Mouse (Mus musculus): ENCODE measurements around the gene Lman2l. TPM values are rescaled to one million over a fixed set of nuclear protein-coding genes. Genes with fewer than 3 reads are reported as not detected.

The Lman2l gene
- 10 to 100 TPM; 77.4 to 78.5 TPM for total RNA-seq (2021)

DNA sequence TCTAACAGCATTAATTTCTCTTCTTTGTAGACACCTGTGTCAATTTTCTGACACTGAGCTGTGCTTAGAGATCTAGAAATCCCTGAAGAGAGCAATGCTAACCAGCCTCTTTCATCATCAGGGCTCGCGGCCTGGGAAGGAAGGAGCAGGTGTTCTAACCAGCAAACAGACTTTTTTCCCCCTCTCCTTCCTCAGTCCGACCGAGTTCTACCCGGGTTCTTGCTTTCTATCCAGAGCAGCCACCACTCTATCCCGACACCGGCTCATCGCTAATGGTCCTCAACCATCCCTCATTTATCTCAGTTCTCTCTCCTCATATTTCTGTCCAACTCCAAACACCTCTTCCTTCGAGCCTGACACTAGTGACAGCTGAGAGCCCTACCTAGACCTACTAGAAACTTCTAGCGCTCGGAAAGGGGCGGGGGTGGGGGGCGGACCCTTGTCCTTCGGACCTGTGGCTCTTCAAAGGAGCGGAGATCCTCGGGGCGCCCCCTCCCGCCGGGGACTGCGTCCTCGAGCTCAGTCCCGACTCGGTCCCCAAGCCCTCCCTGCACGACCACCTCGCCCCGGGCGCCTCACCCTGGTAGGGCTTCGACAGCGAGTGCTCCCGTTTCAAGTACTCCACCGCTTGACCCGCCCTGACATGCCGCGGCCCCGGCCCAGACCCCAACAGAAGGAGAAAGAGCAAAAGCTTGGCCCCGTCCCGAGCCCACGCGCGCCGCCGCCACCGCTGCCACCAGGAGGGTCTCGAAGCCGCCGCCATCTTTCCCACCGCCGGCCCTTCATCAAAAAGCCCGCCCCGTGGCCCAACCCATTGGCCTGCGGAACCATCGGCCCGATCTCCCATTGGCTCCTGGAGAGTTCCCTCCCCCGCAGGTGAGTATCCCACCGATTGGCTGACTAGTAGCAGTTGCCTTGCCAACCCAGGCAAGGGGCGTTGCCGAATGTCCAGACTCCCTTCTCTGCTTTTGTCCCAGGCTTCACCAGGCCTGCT lies at the start of gene Lman2l:
Lman2l (minus strand) TSS at position 801 of the 994 bp plus-strand sequence.
- peak; percentile 95 to 96 for DNase-seq

GRCm38 (mm10) chr1:36493299-36493698 lies 48.2 kb upstream of the Lman2l start:
- DNase-seq: no peak

- no peak for DNase-seq
Measured at GRCm38 (mm10) chr1:36492416-36493139, 47.5 kb upstream of the Lman2l start.

DNA sequence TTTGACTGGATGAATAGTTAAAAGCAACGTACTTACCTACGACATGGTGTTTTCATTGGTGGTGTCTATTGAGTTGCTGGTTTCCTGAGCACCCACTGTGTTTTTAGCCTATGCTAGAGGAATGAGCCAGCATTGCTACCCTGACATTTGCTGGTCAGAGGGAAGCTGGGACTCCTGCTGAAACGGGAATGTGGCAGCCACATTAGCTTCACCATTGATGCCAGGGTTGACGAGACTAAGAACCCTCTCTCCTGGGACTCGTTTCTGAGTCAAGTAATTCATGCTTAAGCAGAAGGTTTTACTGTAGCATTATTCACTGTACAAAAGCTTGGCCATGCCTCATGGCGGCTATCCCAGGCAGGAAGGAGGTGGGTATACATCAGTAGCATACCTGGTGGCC lies 44.6 kb upstream of the Lman2l start:
- DNase-seq: no peak

GRCm38 (mm10) chr1:36487111-36487510 lies 42.0 kb upstream of the Lman2l start:
- no peak for DNase-seq

GRCm38 (mm10) chr1:36485080-36485479 lies 40.0 kb upstream of the Lman2l start:
- DNase-seq: no peak

GRCm38 (mm10) chr1:36483825-36484224 lies 38.8 kb upstream of the Lman2l start:
- DNase-seq: no peak

DNA sequence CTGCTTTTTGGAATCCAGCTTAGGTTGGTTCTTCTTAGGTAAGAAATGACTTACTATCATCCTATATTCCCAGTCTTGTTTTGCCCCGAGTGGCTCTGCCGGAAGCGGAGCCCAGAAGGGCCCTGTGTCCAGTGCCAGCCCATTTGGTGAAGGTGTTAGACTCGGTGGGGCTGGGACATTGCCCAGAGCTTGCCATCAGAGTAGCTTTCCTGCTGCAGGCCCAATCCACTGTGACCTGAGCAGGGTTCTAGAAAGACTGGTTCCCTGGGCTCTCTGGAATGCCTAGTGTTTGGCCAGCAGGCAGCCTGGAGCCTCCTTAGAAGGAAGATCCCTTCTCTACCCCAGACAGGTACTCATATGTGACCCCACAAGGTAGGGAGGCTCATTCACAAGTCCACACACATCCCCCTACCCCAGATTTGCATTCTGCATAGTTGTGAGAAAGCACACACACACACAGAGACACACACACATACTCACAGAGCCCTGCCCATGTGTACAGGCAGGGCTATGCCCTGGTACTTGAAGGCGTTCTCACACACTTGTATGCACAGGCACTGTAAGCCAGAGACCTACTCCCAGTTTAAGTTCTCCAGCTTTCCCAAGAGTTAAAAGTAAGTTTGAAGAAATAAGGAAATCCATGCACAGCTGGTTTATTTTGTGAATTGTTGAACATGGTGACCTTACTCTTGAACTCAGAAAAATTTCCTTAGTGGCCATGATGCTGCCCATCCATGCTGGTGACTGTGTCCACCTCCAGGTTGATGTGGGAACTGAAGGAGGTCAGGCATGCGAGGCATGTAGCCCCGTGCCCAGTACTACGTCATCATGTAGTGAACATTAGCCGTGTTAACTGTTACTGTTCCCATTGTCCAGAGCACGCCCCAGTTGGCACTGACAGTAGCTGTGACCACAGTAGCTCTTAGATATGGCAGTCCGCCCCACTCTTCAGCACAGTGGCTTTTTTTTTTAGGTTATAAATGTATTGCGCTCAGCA lies 35.1 kb upstream of the Lman2l start:
- DNase-seq: no peak

DNA sequence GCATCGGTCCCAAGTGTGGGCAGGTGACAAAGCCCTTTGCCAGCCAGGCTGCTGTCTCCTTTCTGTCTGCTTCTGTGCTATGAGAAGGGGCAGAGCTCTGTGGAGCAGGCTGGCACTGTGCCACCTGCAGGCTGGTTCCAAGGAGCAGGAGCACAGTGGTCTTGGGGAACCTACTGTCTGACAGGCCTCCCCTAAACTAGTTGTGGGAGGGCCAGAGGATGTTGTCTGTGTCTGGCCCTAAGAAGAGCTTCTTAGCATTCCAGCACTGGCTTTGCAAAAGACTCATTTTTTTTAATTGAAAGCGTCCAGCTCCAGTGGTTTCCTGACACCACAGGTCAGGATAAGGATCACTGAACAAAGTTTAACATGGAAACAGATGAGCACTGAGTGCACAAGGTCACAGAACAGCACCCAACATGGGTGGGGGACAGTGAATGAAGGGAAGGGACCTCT lies 33.3 kb upstream of the Lman2l start:
- no peak for DNase-seq

- no peak for DNase-seq
Measured at GRCm38 (mm10) chr1:36476426-36476825, 31.4 kb upstream of the Lman2l start.

DNA sequence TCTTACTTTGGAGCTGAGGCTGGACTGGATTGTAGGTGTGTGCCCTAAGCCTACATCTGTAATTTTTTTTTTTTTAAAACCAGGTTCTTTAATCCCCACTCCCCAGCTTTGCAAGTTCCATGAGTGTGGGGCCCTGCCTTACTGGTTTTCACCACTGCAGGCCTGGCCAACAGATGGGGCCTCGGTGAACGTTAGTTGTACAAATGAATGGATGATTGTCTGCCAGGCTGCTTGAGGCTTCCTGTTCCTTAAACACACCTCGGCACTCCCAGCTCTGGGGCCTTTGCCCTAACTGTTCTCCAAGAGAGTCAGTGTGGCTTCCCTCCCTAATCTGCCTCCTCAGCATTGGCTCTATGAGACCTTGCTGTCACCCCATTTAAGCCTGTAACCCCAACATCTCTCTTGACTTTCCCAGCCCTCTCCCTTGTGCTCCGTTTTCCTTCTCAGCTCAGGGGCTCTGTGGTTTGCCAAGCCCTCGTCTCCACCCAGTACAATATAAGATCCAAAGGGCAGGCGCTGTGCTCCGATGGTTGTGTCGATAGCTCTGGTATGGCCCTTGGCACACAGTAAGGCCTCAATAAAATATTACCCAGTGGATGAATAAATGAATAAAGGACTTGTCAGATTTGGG lies 30.5 kb upstream of the Lman2l start:
- no peak for DNase-seq

DNA sequence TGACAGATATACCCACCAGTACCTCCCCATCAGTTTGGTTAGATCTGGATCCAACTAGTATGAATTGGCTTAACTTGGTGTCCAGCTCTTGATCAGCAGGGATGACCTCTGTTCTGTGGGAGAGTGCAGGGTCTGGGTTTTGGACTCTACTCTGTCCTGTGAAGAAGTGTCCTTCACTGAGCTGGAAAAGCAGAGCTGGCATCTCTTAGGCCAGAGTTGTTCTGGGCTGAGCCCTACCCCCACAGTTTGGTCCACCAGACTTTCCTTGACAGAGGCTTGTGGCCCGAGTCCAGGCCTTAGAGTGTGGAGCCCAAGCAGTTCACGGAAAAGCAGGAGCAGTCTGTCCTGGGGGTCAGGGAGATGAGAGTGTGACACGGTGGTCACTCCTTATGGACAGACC lies 29.6 kb upstream of the Lman2l start:
- no peak for DNase-seq

- DNase-seq: no peak
Measured at GRCm38 (mm10) chr1:36473211-36473780, 28.2 kb upstream of the Lman2l start.

GRCm38 (mm10) chr1:36472106-36472440 lies 27.0 kb upstream of the Lman2l start:
- peak in 1 of 2 experiments; percentile 41 for DNase-seq

DNA sequence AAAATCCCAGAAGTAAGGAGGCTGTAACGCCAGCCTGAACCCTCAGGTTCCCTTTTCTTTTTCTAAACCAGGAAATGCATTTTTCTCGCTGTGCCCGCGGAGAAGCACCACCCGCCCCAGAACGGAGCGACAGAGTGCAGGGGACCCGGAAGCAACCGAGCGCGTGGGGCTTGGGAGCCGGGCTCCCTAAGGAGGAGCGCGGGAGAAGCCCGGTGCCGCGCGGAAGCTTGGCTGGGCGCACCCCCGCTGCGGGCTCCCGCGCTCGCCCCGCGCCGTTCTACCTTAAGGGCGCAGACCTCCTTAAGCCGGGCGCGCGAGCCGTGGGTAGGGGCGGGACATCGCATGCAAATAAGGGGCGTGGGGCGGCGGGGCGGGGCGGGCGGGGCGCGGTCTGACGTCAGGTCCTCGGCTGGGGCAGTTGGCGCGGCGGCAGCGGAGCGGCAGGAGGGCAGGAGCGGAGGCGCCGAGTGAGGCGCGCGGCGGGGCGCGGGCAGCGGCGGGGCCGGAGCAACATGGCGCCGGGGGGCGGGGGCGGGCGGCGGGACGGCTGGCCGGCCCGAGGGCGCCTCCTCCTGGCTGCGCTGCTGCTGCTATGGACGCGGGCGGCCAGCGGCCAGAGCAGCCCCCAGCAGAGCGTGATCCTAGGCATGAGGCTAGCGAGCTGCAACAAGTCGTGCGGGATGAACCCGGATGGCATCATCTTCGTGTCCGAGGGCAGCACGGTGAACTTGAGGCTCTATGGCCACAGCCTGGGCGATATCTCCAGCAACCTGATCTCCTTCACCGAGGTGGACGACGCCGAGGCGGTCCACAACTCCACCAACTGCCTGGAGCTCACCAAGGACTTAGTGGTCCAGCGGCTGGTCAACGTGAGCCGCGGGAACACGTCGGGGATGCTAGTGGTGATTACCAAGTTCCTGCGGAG lies 26.4 kb upstream of the Lman2l start, which contains the start of gene Cnnm4:
Cnnm4 (plus strand) TSS at position 440 of the 925 bp plus-strand sequence.
- peak; percentile 81 to 83 for DNase-seq

DNA sequence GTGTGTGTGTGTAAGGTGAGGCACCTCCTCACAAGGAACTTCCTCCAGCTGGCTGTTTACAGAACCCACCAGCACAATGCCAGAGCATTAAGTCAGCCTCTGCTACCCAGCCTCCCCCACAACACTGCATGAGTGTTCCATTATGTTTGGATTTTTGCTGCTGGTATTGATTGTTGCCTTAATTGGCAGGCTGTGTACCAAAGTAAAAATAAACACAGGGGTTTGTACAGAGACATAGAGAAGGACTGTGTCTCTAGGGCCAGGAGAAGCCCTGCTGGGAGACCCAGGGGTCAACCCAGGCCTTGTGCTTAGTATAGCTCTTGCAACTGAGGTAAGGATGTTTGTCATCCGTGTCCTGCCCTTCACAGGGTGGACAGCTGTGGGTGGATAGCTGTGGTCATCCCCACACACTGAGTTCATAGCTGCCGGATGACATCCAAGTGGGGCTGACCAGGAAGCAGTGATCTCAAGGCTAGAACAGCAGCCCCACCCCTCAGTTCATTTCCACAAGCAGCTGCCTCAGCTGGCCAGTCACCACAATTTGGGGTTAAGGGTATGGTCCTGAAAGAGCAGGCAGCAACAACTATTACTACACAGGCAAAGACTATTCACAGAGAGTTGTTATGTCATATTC lies 24.9 kb upstream of the Lman2l start:
- no peak for DNase-seq

- no peak for DNase-seq
Measured at GRCm38 (mm10) chr1:36467446-36467845, 22.4 kb upstream of the Lman2l start.

DNA sequence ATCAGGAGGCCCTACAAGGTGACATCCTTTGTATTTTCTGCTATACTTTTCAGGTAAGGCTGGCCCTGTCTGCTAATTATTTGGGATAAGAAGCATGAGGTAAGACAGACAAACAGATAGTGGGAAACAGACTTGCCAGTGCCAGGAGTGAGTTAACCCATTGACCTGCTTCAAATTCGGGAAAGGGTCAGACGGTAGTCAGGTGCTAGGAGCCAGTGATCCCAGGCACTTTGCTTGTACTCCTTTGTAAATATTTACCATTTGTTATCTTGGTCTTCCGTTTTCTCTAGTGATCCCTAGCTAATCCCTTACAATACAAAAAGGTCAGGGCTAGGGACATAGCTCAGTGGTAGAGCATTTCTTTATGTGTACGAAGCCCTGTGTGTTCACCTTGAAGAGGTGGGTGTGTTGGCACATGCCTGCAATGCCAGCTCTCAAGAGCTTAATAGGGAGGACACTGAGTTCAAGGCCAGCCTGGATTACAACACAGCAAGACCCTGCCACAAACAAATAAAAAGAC lies 20.6 kb upstream of the Lman2l start:
- no peak for DNase-seq

- DNase-seq: no peak
Measured at GRCm38 (mm10) chr1:36461829-36462228, 16.8 kb upstream of the Lman2l start.
